Mouse (Mus musculus) MEL (cell line): ENCODE results near the gene Zc3h13. TPM values are rescaled to one million over a fixed set of nuclear protein-coding genes. Genes with fewer than 3 reads are reported as not detected.

Experiments
- polyA plus RNA-seq, 2 experiments: library from polyadenylated mRNA; stranded (reverse) in 1 of 2; unstranded in 1 of 2; fragments of >175 nt in 1 of 2; fragments of >200 nt in 1 of 2; gene quantifications; 2 replicates each; pipeline versions ENCODE4 v1.2.1 to v1.2.4; 2012; ENCODE audit warnings: low replicate concordance in 2 of 2, low read depth in 1 of 2; ENCODE audit not compliant: insufficient read length in 2 of 2, insufficient read depth in 1 of 2, missing spikeins in 1 of 2
- total RNA-seq: library from RNA; depleted of rRNA; stranded (reverse); fragments of 300-350 nt; gene quantifications from 2 replicates; pipeline ENCODE4 v1.2.3, GENCODE M21; 2012; rRNA removed

Gene Zc3h13
- total and polyA plus RNA-seq, 3 experiments, result 17.5 to 145 (median 41.8) TPM

Other genes with a start within 250 kb of the Zc3h13 start
- gene Lrrc63, start 153.5 kb upstream of the Zc3h13 start, total RNA-seq, result not detected in 2 replicates
- not detected for gene Lrrc63, start 153.5 kb upstream of the Zc3h13 start, polyA plus RNA-seq
- 11.0 and 23.7 TPM in 2 replicates for gene Lcp1, start 153.3 kb upstream of the Zc3h13 start, total RNA-seq
- gene Lcp1, start 153.3 kb upstream of the Zc3h13 start, polyA plus RNA-seq, result 10 to 100 TPM in 1 of 2 experiments, not detected in 1; 20.3 TPM
- not detected in 2 replicates for gene Cpb2, start 42.1 kb upstream of the Zc3h13 start, total RNA-seq
- not detected for gene Cpb2, start 42.1 kb upstream of the Zc3h13 start, polyA plus RNA-seq
- gene Siah3, start 171.6 kb downstream of the Zc3h13 start, total RNA-seq, result 0.04 and 0.07 TPM in 2 replicates
- gene Siah3, start 171.6 kb downstream of the Zc3h13 start, polyA plus RNA-seq, result under 1 TPM in 1 of 2 experiments, not detected in 1; 0.29 TPM